Mouse (Mus musculus) embryonic facial prominence, embryonic 14.5 days (tissue): ENCODE results near the gene Glis1. TPM values are rescaled to one million over a fixed set of nuclear protein-coding genes. Genes with fewer than 3 reads are reported as not detected.

ENCODE experiments used
- microRNA-seq: library from miRNA; unstranded; fragments of <30 nt; microRNA quantifications from one replicate; pipeline ENCODE4, GENCODE M21; 2016; ENCODE audit warnings: borderline number of aligned reads
- polyA plus RNA-seq: library from polyadenylated mRNA; unstranded; fragments of >200 nt; fragmentation: Nextera tagmentation; extraction: Ambion mirVana; gene quantifications from 2 replicates; pipeline ENCODE4 v1.2.1, GENCODE M21; 2014

Gene Glis1
- polyA plus RNA-seq, 1 experiment from 2014 or later = 10.8 TPM

Small RNA genes within 50 kb of the gene (microRNA-seq; reads per million reads assigned to microRNA genes)
- gene Gm24804 = not detected

Other genes starting within 250 kb of the Glis1 start
- gene Ldlrad1, start 225.4 kb upstream of the Glis1 start, polyA plus RNA-seq = 0.18 TPM in 1 of 2 replicates, not detected in the other
- 75.2 and 77.6 TPM in 2 replicates for gene Lrrc42, start 181.1 kb upstream of the Glis1 start, polyA plus RNA-seq
- 43.1 and 50.6 TPM in 2 replicates for gene Hspb11, start 181.0 kb upstream of the Glis1 start, polyA plus RNA-seq
- gene Dio1, start 127.4 kb upstream of the Glis1 start, polyA plus RNA-seq = not detected in 2 replicates
- 52.4 and 55.9 TPM in 2 replicates for gene Yipf1, start 120.2 kb upstream of the Glis1 start, polyA plus RNA-seq
- 34.0 and 36.8 TPM in 2 replicates for gene Ndc1, start 66.8 kb upstream of the Glis1 start, polyA plus RNA-seq
- gene Dmrtb1, start 249.6 kb downstream of the Glis1 start, polyA plus RNA-seq = 0.25 TPM in 1 of 2 replicates, not detected in the other